Mouse (Mus musculus): Measurements from ENCODE around the gene Lsm2.

Gene Lsm2

DNA sequence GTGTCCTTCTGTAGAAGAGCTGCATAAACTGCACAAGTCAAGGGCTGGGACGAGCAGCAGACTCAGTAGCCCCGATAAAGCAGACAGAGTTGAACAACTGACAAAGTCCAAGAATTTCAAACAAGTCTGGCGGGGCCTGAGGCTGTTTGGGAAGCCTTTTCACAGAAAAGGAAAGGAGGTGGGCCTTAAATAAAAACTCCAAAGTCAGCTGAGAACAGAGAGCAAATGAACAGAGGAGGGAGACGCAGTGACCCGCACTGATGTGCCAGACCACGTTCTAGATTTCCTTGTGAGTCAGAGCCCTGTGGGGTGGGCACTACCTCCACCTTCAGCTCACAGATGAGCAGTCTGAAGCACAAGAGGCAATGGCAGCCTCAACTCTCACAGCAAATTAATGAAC, 53.2 kb downstream of the Lsm2 start:
- no peak for DNase-seq
